26 mouse cellular contexts compared by ENCODE assay signal in the genomic region with DNA sequence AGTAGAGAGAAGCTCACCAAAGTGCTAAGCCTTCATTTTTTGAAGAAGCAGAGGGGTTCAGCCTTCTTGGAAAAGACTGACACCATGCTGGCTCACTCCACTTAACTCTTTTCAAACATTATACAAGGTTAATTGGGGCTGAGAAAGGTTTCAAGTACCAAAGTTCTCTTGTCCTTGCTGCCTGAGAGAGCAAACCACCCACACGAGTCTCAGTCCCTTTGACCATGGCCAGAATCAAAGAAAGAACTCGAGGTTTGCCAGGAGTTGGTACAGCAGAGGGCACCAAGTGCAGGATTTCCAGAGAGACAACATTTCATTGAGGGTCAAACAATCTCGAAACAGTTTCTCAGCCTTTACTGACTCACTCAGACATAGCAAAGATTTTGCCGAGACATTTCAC.
"Had no signal": no experiment of that assay in that cellular context is flagged by ENCODE, and none has a peak within 500 bp of the region (broad histone marks: within the 10 kb centered on the region; RNA-seq: fewer than 3 reads in every experiment).

No protein-coding gene starts in this region.

- H3K27ac ChIP-seq: gastrocnemius, adult 2 months; heart, embryonic 10.5 days; hindbrain, embryonic 10.5 days; hindbrain, embryonic 12.5 days; hindbrain, embryonic 14.5 days; intestine, embryonic 15.5 days; kidney, postnatal 0 days; layer of hippocampus, adult 2 months; left cerebral cortex, adult 2 months; limb, embryonic 10.5 days; limb, embryonic 12.5 days; liver, embryonic 13.5 days; liver, embryonic 15.5 days had no signal

- H3K4me1 ChIP-seq: heart, embryonic 10.5 days; heart, embryonic 12.5 days; hindbrain, embryonic 10.5 days; hindbrain, embryonic 12.5 days; intestine, embryonic 15.5 days; limb, embryonic 10.5 days; limb, embryonic 12.5 days; liver, embryonic 13.5 days; liver, embryonic 15.5 days had no signal

- H3K9ac ChIP-seq: heart, embryonic 12.5 days; hindbrain, embryonic 12.5 days; hindbrain, embryonic 14.5 days; intestine, embryonic 15.5 days; limb, embryonic 12.5 days; liver, embryonic 13.5 days; liver, embryonic 15.5 days; liver, postnatal 0 days had no signal

- DNase-seq: gastrocnemius, adult 2 months; gastrocnemius, postnatal 10 days; gastrocnemius, postnatal 25 days; heart, adult 18-20 months; heart, postnatal 10 days; heart, postnatal 4 days; liver; liver, embryonic 13.5 days; liver, postnatal 0 days had no signal

- H3K4me2 ChIP-seq: heart, embryonic 12.5 days; hindbrain, embryonic 12.5 days; hindbrain, embryonic 14.5 days; intestine, embryonic 15.5 days; limb, embryonic 12.5 days; liver, embryonic 11.5 days; liver, embryonic 13.5 days; liver, embryonic 15.5 days had no signal

- H3K27me3 ChIP-seq: heart, embryonic 12.5 days; hindbrain, embryonic 12.5 days; intestine, embryonic 15.5 days; limb, embryonic 12.5 days; liver, embryonic 13.5 days; liver, embryonic 15.5 days had no signal

- H3K4me3 ChIP-seq: gastrocnemius, adult 2 months; heart, embryonic 10.5 days; heart, embryonic 12.5 days; hindbrain, embryonic 10.5 days; hindbrain, embryonic 12.5 days; intestine, embryonic 15.5 days; layer of hippocampus, adult 2 months; left cerebral cortex, adult 2 months; limb, embryonic 10.5 days; limb, embryonic 12.5 days; liver, embryonic 13.5 days; liver, embryonic 15.5 days had no signal

- H3K36me3 ChIP-seq: intestine, embryonic 15.5 days; liver, embryonic 15.5 days had no signal

- H3K9me3 ChIP-seq: heart, embryonic 10.5 days; heart, embryonic 12.5 days; hindbrain, embryonic 10.5 days; hindbrain, embryonic 12.5 days; intestine, embryonic 15.5 days; limb, embryonic 10.5 days; limb, embryonic 12.5 days; liver, embryonic 13.5 days; liver, embryonic 15.5 days had no signal

- ATAC-seq: forebrain, embryonic 16.5 days; hindbrain, embryonic 16.5 days; inflammation-experienced regulatory T-cells, adult 6 months; intestine, embryonic 15.5 days; intestine, postnatal 0 days; liver, postnatal 0 days had no signal
